Mouse (Mus musculus): ENCODE measurements around the gene U2surp. TPM values are rescaled to one million over a fixed set of nuclear protein-coding genes. Genes with fewer than 3 reads are reported as not detected.

U2surp gene
- polyA plus RNA-seq, 1 experiment = 4.8 TPM

- no peak overlapping the region for H3K27ac ChIP-seq (ENCODE audit: insufficient read depth, low read depth, low read length)
- no peaks in the 10 kb centered on the region for H3K27me3 ChIP-seq (replicated peaks; ENCODE audit: control insufficient read depth, insufficient read depth, low read length)
- TF ChIP-seq CTCF (conservative IDR thresholded peaks at IDR 0.05; ENCODE audit: insufficient read depth, insufficient read length, low read depth, low read length) = no peak
- no peaks in the 10 kb centered on the region for H3K36me3 ChIP-seq (ENCODE audit: control insufficient read depth, insufficient read depth, low read length)
- DNase-seq = no peak
- H3K4me3 ChIP-seq (ENCODE audit: insufficient read depth, low read depth, low read length) = no peak overlapping the region
- 93% methylated on average over 4 of the region's 4 CpGs for WGBS
- peaks cover 5% of the 10 kb centered on the region for H3K4me1 ChIP-seq (ENCODE audit: control insufficient read depth, insufficient read depth, low read length)
Measured at GRCm38 (mm10) chr9:95544598-95544997, 32.8 kb upstream of the U2surp start.

- H3K36me3 ChIP-seq (ENCODE audit: control insufficient read depth, insufficient read depth, low read length) = no peaks in the 10 kb centered on the region
- H3K27ac ChIP-seq (ENCODE audit: insufficient read depth, low read depth, low read length) = peak overlapping the region; percentile 65; the same call in 1 of the 2 replicates
- 60% methylated on average over 6 of the region's 6 CpGs for WGBS
- H3K4me1 ChIP-seq (ENCODE audit: control insufficient read depth, insufficient read depth, low read length) = peaks cover 11% of the 10 kb centered on the region
- H3K27me3 ChIP-seq (replicated peaks; ENCODE audit: control insufficient read depth, insufficient read depth, low read length) = no peaks in the 10 kb centered on the region
- no peak for TF ChIP-seq POLR2A (IDR thresholded peaks at IDR 0.05; ENCODE audit: low read depth, low read length)
- TF ChIP-seq CTCF (conservative IDR thresholded peaks at IDR 0.05; ENCODE audit: insufficient read depth, insufficient read length, low read depth, low read length) = no peak
- H3K4me3 ChIP-seq (ENCODE audit: insufficient read depth, low read depth, low read length) = no peak overlapping the region
- DNase-seq = no peak
Measured at GRCm38 (mm10) chr9:95542475-95542874, 30.7 kb upstream of the U2surp start.

DNA sequence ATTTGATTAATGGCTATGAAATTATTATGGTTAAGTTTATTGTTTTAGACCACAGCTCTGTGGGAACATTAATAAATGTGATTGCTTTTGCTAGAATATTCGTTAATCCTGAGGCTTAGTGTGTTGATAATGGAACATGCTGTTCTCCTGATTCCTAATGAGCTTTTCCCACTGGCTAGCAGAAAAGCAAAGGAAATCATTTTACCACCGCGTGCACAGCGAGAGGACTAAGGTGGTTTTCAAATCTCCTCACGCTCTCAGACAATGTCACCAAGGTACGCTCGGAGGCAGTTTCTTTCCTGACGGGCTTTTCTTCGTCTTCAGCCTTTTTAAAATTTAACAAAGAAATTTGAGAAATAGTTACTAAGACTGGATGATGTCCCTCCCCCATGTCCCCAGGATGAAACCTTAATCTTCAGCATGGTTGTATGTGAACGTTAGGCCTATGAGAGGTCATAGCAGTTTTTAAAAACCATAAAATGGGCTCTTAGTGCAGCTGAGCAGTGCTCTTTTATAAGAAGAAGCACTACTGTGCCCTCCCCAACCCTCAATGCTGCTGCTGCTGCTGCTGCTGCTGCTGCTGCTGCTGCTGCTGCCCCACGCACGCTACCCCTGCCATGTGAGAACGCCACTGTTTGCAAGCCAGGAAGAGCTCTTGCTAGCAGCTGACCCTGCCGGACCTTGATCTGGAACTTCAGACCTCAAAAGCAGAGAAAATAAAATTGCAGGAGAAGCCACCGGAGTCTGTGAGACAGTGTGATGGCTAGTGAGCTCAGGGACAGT lies 30.0 kb upstream of the U2surp start:
- no peak overlapping the region for H3K4me3 ChIP-seq (ENCODE audit: insufficient read depth, low read depth, low read length)
- peaks cover 11% of the 10 kb centered on the region for H3K4me1 ChIP-seq (ENCODE audit: control insufficient read depth, insufficient read depth, low read length)
- WGBS = 47% methylated on average over 15 of the region's 15 CpGs
- DNase-seq = peak; percentile 79
- H3K36me3 ChIP-seq (ENCODE audit: control insufficient read depth, insufficient read depth, low read length) = no peaks in the 10 kb centered on the region
- peak overlapping the region; percentile 80 for H3K27ac ChIP-seq (ENCODE audit: insufficient read depth, low read depth, low read length)
- TF ChIP-seq POLR2A (IDR thresholded peaks at IDR 0.05; ENCODE audit: low read depth, low read length) (no peak), CTCF (conservative IDR thresholded peaks at IDR 0.05; ENCODE audit: insufficient read depth, insufficient read length, low read depth, low read length) (no peak)
- H3K27me3 ChIP-seq (replicated peaks; ENCODE audit: control insufficient read depth, insufficient read depth, low read length) = no peaks in the 10 kb centered on the region

- Histone ChIP-seq H3K4me1 (ENCODE audit: control insufficient read depth, insufficient read depth, low read length) (peaks cover 11% of the 10 kb centered on the region), H3K4me3 (ENCODE audit: insufficient read depth, low read depth, low read length) (no peak overlapping the region), H3K27ac (ENCODE audit: insufficient read depth, low read depth, low read length) (no peak overlapping the region), H3K27me3 (replicated peaks; ENCODE audit: control insufficient read depth, insufficient read depth, low read length) (no peaks in the 10 kb centered on the region), H3K36me3 (ENCODE audit: control insufficient read depth, insufficient read depth, low read length) (no peaks in the 10 kb centered on the region)
- DNase-seq = no peak
- no peak for TF ChIP-seq POLR2A (IDR thresholded peaks at IDR 0.05; ENCODE audit: low read depth, low read length)
- TF ChIP-seq CTCF (conservative IDR thresholded peaks at IDR 0.05; ENCODE audit: insufficient read depth, insufficient read length, low read depth, low read length) = no peak
Measured at GRCm38 (mm10) chr9:95541208-95541607, 29.4 kb upstream of the U2surp start.

GRCm38 (mm10) chr9:95540487-95540886 lies 28.7 kb upstream of the U2surp start:
- WGBS = 51% methylated on average over 4 of the region's 4 CpGs
- Histone ChIP-seq H3K4me1 (ENCODE audit: control insufficient read depth, insufficient read depth, low read length) (peaks cover 11% of the 10 kb centered on the region), H3K36me3 (ENCODE audit: control insufficient read depth, insufficient read depth, low read length) (no peaks in the 10 kb centered on the region), H3K27ac (ENCODE audit: insufficient read depth, low read depth, low read length) (no peak overlapping the region), H3K27me3 (replicated peaks; ENCODE audit: control insufficient read depth, insufficient read depth, low read length) (no peaks in the 10 kb centered on the region), H3K4me3 (ENCODE audit: insufficient read depth, low read depth, low read length) (no peak overlapping the region)
- TF ChIP-seq CTCF (conservative IDR thresholded peaks at IDR 0.05; ENCODE audit: insufficient read depth, insufficient read length, low read depth, low read length) (peak; percentile 80), POLR2A (IDR thresholded peaks at IDR 0.05; ENCODE audit: low read depth, low read length) (no peak)
- peak; percentile 76 for DNase-seq

DNA sequence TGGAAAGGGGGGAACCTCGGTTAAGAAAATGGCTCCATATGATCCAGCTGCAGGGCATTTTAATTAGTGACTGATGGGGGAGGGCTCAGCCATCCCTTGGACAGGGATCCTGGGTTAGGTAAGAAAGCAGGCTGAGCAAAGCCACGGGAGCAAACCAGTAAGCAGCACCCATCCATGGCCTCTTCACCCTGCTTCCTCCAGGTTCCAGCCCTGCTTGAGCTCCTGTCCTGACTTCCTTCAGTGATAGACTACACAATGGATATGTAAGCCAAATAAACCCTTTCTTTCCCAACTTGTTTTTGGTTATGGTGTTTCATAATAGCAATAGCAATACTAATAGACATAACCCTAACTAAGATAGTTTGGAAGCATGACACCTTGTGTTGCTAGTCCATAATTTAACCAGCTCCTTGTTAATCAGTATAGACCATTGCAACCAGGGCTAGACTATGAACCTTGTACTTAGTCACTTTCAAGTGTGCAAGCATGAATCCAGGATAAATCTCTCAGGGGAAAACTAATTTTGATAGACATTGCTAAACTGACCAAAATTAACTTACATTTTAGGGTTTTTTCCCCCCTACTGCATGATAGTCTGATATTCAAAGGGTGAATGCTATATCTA lies 27.5 kb upstream of the U2surp start:
- Histone ChIP-seq H3K27ac (ENCODE audit: insufficient read depth, low read depth, low read length) (peak overlapping the region; percentile 94), H3K27me3 (replicated peaks; ENCODE audit: control insufficient read depth, insufficient read depth, low read length) (no peaks in the 10 kb centered on the region), H3K4me1 (ENCODE audit: control insufficient read depth, insufficient read depth, low read length) (peaks cover 11% of the 10 kb centered on the region), H3K36me3 (ENCODE audit: control insufficient read depth, insufficient read depth, low read length) (no peaks in the 10 kb centered on the region), H3K4me3 (ENCODE audit: insufficient read depth, low read depth, low read length) (no peak overlapping the region)
- DNase-seq = peak; percentile 78
- WGBS = 32% methylated on average over 2 of the region's 2 CpGs
- no peak for TF ChIP-seq CTCF (conservative IDR thresholded peaks at IDR 0.05; ENCODE audit: insufficient read depth, insufficient read length, low read depth, low read length)
- TF ChIP-seq POLR2A (IDR thresholded peaks at IDR 0.05; ENCODE audit: low read depth, low read length) = no peak

DNA sequence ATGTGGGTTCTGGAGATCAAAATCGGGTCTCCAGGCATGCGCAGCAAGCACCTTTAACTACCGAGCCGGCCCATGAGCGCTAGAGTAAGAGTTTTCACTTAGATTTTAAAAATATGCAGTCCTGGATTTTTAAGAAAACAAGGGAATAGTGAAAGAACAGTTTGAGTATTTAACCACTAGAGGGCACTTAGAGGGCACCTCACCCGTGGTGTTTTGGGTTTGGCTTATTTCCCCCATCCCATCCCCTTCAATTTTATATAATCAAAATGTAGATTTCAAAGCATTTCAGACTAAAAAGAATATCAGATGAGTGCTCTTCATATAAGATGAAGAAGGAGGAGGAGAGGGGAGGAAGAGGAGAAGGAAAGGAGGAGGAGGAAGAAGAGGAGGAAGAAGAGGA lies 22.0 kb upstream of the U2surp start:
- 31% methylated on average over 6 of the region's 6 CpGs for WGBS
- no peak overlapping the region for H3K4me3 ChIP-seq (ENCODE audit: insufficient read depth, low read depth, low read length)

More for the DNA sequence above, 22.0 kb upstream of the U2surp start:
- no peak for DNase-seq
- H3K4me1 ChIP-seq (ENCODE audit: control insufficient read depth, insufficient read depth, low read length) = peaks cover under 1% of the 10 kb centered on the region; the same call in 1 of the 2 replicates
- no peaks in the 10 kb centered on the region for H3K36me3 ChIP-seq (ENCODE audit: control insufficient read depth, insufficient read depth, low read length)
- no peak for TF ChIP-seq POLR2A (IDR thresholded peaks at IDR 0.05; ENCODE audit: low read depth, low read length)
- peak; percentile 35; the same call in 1 of the 2 replicates for TF ChIP-seq CTCF (conservative IDR thresholded peaks at IDR 0.05; ENCODE audit: insufficient read depth, insufficient read length, low read depth, low read length)
- no peak overlapping the region for H3K27ac ChIP-seq (ENCODE audit: insufficient read depth, low read depth, low read length)
- no peaks in the 10 kb centered on the region for H3K27me3 ChIP-seq (replicated peaks; ENCODE audit: control insufficient read depth, insufficient read depth, low read length)
